Mouse (Mus musculus) retina, postnatal 1 day (tissue): Measurements from ENCODE around the gene Mrvi1.
A peak's percentile ranks its signal among the peaks of the same experiment; 100 is the strongest.

Source experiments
- DNase-seq: peaks from one replicate; pipeline ENCODE4 v3.0.0-alpha.2; 2012

Gene Mrvi1

GRCm38 (mm10) chr7:110982053-110982705, at the start of gene Mrvi1:
Gene Mrvi1, minus strand, starts transcription at chr7:110982461.
- peak; percentile 60 for DNase-seq

GRCm38 (mm10) chr7:111029046-111029553, 46.8 kb upstream of the Mrvi1 start:
- DNase-seq, result no peak

GRCm38 (mm10) chr7:111028281-111029045, 46.2 kb upstream of the Mrvi1 start, which contains the start of gene Ctr9:
Gene Ctr9, plus strand, starts transcription at chr7:111028951.
- DNase-seq, result peak; percentile 93

- DNase-seq, result no peak
Observed at GRCm38 (mm10) chr7:111024912-111025311, 42.7 kb upstream of the Mrvi1 start.

- peak; percentile 78 for DNase-seq
Observed at GRCm38 (mm10) chr7:111024068-111024594, 41.9 kb upstream of the Mrvi1 start.

- no peak for DNase-seq
Observed at GRCm38 (mm10) chr7:111020814-111021213, 38.6 kb upstream of the Mrvi1 start.

GRCm38 (mm10) chr7:111016921-111017320, 34.7 kb upstream of the Mrvi1 start:
- no peak for DNase-seq

- DNase-seq, result no peak
Observed at GRCm38 (mm10) chr7:111015731-111016130, 33.5 kb upstream of the Mrvi1 start.

- DNase-seq, result peak; percentile 89
Observed at GRCm38 (mm10) chr7:111014893-111015292, 32.6 kb upstream of the Mrvi1 start.

GRCm38 (mm10) chr7:111014039-111014605, 31.9 kb upstream of the Mrvi1 start:
- no peak for DNase-seq

- DNase-seq, result no peak
Observed at GRCm38 (mm10) chr7:111004136-111004840, 22.0 kb upstream of the Mrvi1 start.

- DNase-seq, result no peak
Observed at GRCm38 (mm10) chr7:110998887-110999827, 16.9 kb upstream of the Mrvi1 start.

GRCm38 (mm10) chr7:110991221-110991494, 8.9 kb upstream of the Mrvi1 start:
- DNase-seq, result no peak

- DNase-seq, result no peak
Observed at GRCm38 (mm10) chr7:110990356-110991220, 8.3 kb upstream of the Mrvi1 start.

- no peak for DNase-seq
Observed at GRCm38 (mm10) chr7:110989286-110989879, 7.1 kb upstream of the Mrvi1 start.

GRCm38 (mm10) chr7:110988081-110988480, 5.8 kb upstream of the Mrvi1 start:
- DNase-seq, result no peak

GRCm38 (mm10) chr7:110985581-110986265, 3.5 kb upstream of the Mrvi1 start:
- peak; percentile 45 for DNase-seq

GRCm38 (mm10) chr7:110983621-110984020, 1.4 kb upstream of the Mrvi1 start:
- DNase-seq, result no peak

GRCm38 (mm10) chr7:110982764-110983163, 503 bp upstream of the Mrvi1 start:
- peak; percentile 18 for DNase-seq

- no peak for DNase-seq
Observed at GRCm38 (mm10) chr7:110981036-110981435, 1.2 kb downstream of the Mrvi1 start.
